Mouse (Mus musculus): ENCODE data around the gene Dip2b.

Gene Dip2b

GRCm38 (mm10) chr15:100178487-100178886 is 140.0 kb downstream of the Dip2b start:
- no peak for DNase-seq (ENCODE audit: low spot score in 2 of 2)

- DNase-seq (ENCODE audit: low spot score in 2 of 2), result no peak
Observed at GRCm38 (mm10) chr15:100179685-100180084, 141.2 kb downstream of the Dip2b start.

- DNase-seq (ENCODE audit: low spot score in 2 of 2), result no peak
Observed at GRCm38 (mm10) chr15:100180221-100180620, 141.8 kb downstream of the Dip2b start.

GRCm38 (mm10) chr15:100181841-100182240 is 143.4 kb downstream of the Dip2b start:
- peak in 1 of 2 experiments; percentile 10 for DNase-seq (ENCODE audit: low spot score in 2 of 2)

GRCm38 (mm10) chr15:100182526-100183280 is 144.2 kb downstream of the Dip2b start:
- DNase-seq (ENCODE audit: low spot score in 2 of 2), result no peak

GRCm38 (mm10) chr15:100183510-100183909 is 145.0 kb downstream of the Dip2b start:
- no peak for DNase-seq (ENCODE audit: low spot score in 2 of 2)

- no peak for DNase-seq (ENCODE audit: low spot score in 2 of 2)
Observed at GRCm38 (mm10) chr15:100184821-100185496, 146.5 kb downstream of the Dip2b start.

- no peak for DNase-seq (ENCODE audit: low spot score in 2 of 2)
Observed at GRCm38 (mm10) chr15:100186234-100186633, 147.8 kb downstream of the Dip2b start.

- DNase-seq (ENCODE audit: low spot score in 2 of 2), result no peak
Observed at GRCm38 (mm10) chr15:100186882-100187672, 148.6 kb downstream of the Dip2b start.

GRCm38 (mm10) chr15:100188542-100188941 is 150.1 kb downstream of the Dip2b start:
- DNase-seq (ENCODE audit: low spot score in 2 of 2), result no peak

- DNase-seq (ENCODE audit: low spot score in 2 of 2), result no peak
Observed at GRCm38 (mm10) chr15:100188962-100189404, 150.5 kb downstream of the Dip2b start.

GRCm38 (mm10) chr15:100190083-100190482 is 151.6 kb downstream of the Dip2b start:
- DNase-seq (ENCODE audit: low spot score in 2 of 2), result no peak

GRCm38 (mm10) chr15:100198983-100199745 is 160.7 kb downstream of the Dip2b start:
- DNase-seq (ENCODE audit: low spot score in 2 of 2), result no peak

GRCm38 (mm10) chr15:100199790-100200189 is 161.3 kb downstream of the Dip2b start:
- DNase-seq (ENCODE audit: low spot score in 2 of 2), result no peak

- no peak for DNase-seq (ENCODE audit: low spot score in 2 of 2)
Observed at GRCm38 (mm10) chr15:100201806-100202205, 163.3 kb downstream of the Dip2b start.

GRCm38 (mm10) chr15:100202431-100203015 is 164.1 kb downstream of the Dip2b start:
- no peak for DNase-seq (ENCODE audit: low spot score in 2 of 2)

- no peak for DNase-seq (ENCODE audit: low spot score in 2 of 2)
Observed at GRCm38 (mm10) chr15:100204574-100204973, 166.1 kb downstream of the Dip2b start.

- no peak for DNase-seq (ENCODE audit: low spot score in 2 of 2)
Observed at GRCm38 (mm10) chr15:100210013-100210412, 171.5 kb downstream of the Dip2b start.

- no peak for DNase-seq (ENCODE audit: low spot score in 2 of 2)
Observed at GRCm38 (mm10) chr15:100213339-100213738, 174.9 kb downstream of the Dip2b start.

- no peak for DNase-seq (ENCODE audit: low spot score in 2 of 2)
Observed at GRCm38 (mm10) chr15:100215092-100215491, 176.6 kb downstream of the Dip2b start.

- DNase-seq (ENCODE audit: low spot score in 2 of 2), result no peak
Observed at GRCm38 (mm10) chr15:100216173-100216572, 177.7 kb downstream of the Dip2b start.
